Mouse (Mus musculus): Measurements from ENCODE around the gene Arf4.
"Not testable (repeated sequence)": the region's sequence is repeated elsewhere in the genome, so short reads cannot be mapped to it uniquely, and the experiment has no call there.

The Arf4 gene

GRCm38 (mm10) chr14:26660233-26660632 lies 22.4 kb downstream of the Arf4 start:
- ATAC-seq (ENCODE audit: insufficient number of reproducible peaks, low FRiP score, low TSS enrichment), result no peak

GRCm38 (mm10) chr14:26662016-26662415 lies 24.1 kb downstream of the Arf4 start:
- no peak for ATAC-seq (ENCODE audit: insufficient number of reproducible peaks, low FRiP score, low TSS enrichment)

- ATAC-seq (ENCODE audit: insufficient number of reproducible peaks, low FRiP score, low TSS enrichment), result no peak
Measured at GRCm38 (mm10) chr14:26662488-26662887, 24.6 kb downstream of the Arf4 start.

- no peak for ATAC-seq (ENCODE audit: insufficient number of reproducible peaks, low FRiP score, low TSS enrichment)
Measured at GRCm38 (mm10) chr14:26663851-26664250, 26.0 kb downstream of the Arf4 start.

- no peak for ATAC-seq (ENCODE audit: insufficient number of reproducible peaks, low FRiP score, low TSS enrichment)
Measured at GRCm38 (mm10) chr14:26667991-26668370, 30.1 kb downstream of the Arf4 start.

- ATAC-seq (ENCODE audit: insufficient number of reproducible peaks, low FRiP score, low TSS enrichment), result peak; percentile 34; the same call in 1 of the 2 replicates
Measured at GRCm38 (mm10) chr14:26668371-26669291, 30.8 kb downstream of the Arf4 start.

GRCm38 (mm10) chr14:26669292-26670073 lies 31.6 kb downstream of the Arf4 start, which contains the start of gene Pde12:
Gene Pde12, minus strand, starts transcription at chr14:26669883.
- peak; percentile 94 for ATAC-seq (ENCODE audit: insufficient number of reproducible peaks, low FRiP score, low TSS enrichment)

- no peak for ATAC-seq (ENCODE audit: insufficient number of reproducible peaks, low FRiP score, low TSS enrichment)
Measured at GRCm38 (mm10) chr14:26670964-26671363, 33.1 kb downstream of the Arf4 start.

- not testable (repeated sequence) for ATAC-seq (ENCODE audit: insufficient number of reproducible peaks, low FRiP score, low TSS enrichment)
Measured at GRCm38 (mm10) chr14:26671870-26672615, 34.2 kb downstream of the Arf4 start.

GRCm38 (mm10) chr14:26674476-26675169 lies 36.7 kb downstream of the Arf4 start:
- ATAC-seq (ENCODE audit: insufficient number of reproducible peaks, low FRiP score, low TSS enrichment), result not testable (repeated sequence)

- no peak for ATAC-seq (ENCODE audit: insufficient number of reproducible peaks, low FRiP score, low TSS enrichment)
Measured at GRCm38 (mm10) chr14:26675371-26675770, 37.5 kb downstream of the Arf4 start.

GRCm38 (mm10) chr14:26675791-26676190 lies 37.9 kb downstream of the Arf4 start:
- no peak for ATAC-seq (ENCODE audit: insufficient number of reproducible peaks, low FRiP score, low TSS enrichment)

GRCm38 (mm10) chr14:26690727-26691126 lies 52.9 kb downstream of the Arf4 start:
- ATAC-seq (ENCODE audit: insufficient number of reproducible peaks, low FRiP score, low TSS enrichment), result no peak

- no peak for ATAC-seq (ENCODE audit: insufficient number of reproducible peaks, low FRiP score, low TSS enrichment)
Measured at GRCm38 (mm10) chr14:26691363-26691762, 53.5 kb downstream of the Arf4 start.

- no peak for ATAC-seq (ENCODE audit: insufficient number of reproducible peaks, low FRiP score, low TSS enrichment)
Measured at GRCm38 (mm10) chr14:26692974-26693373, 55.1 kb downstream of the Arf4 start, which contains the start of gene Dnah12. Gene Dnah12, plus strand, starts transcription at chr14:26693274.

- no peak for ATAC-seq (ENCODE audit: insufficient number of reproducible peaks, low FRiP score, low TSS enrichment)
Measured at GRCm38 (mm10) chr14:26697912-26698311, 60.0 kb downstream of the Arf4 start.

GRCm38 (mm10) chr14:26705246-26705645 lies 67.4 kb downstream of the Arf4 start:
- not testable (repeated sequence) for ATAC-seq (ENCODE audit: insufficient number of reproducible peaks, low FRiP score, low TSS enrichment)

All from cerebellum, adult (tissue).